Mouse (Mus musculus) brain, embryonic 14.5 days (tissue): ENCODE measurements around the gene Ddx47.

Experiments used
- CTCF ChIP-seq: fragments of 200-500 bp; IDR thresholded peaks from 2 replicates; pipeline ENCODE4 v1.5.1; 2012; ENCODE audit warnings: inconsistent platforms, mild to moderate bottlenecking, moderate library complexity, borderline replicate concordance; ENCODE audit not compliant: insufficient read depth, insufficient read length; ENCODE audit errors: extremely low read depth
- POLR2A ChIP-seq: fragments of 200-500 bp; IDR thresholded peaks from 2 replicates; pipeline ENCODE4 v1.6.1; 2012; ENCODE audit warnings: mild to moderate bottlenecking, inconsistent platforms, borderline replicate concordance; ENCODE audit not compliant: poor library complexity, insufficient read depth, insufficient read length, severe bottlenecking; ENCODE audit errors: extremely low read depth

GRCm38 (mm10) chr6:134996918-134997317, 14.5 kb upstream of the Ddx47 start:
- TF ChIP-seq POLR2A (no peak), CTCF (no peak)
